Mouse (Mus musculus) liver, adult 2 months (tissue): ENCODE data around the gene Tead3. TPM values are rescaled to one million over a fixed set of nuclear protein-coding genes. Genes with fewer than 3 reads are reported as not detected.

Source experiments
- DNase-seq: peaks from one replicate; pipeline ENCODE4 v3.0.0-alpha.2; 2011; ENCODE audit warnings: low read depth, low spot score; ENCODE audit errors: extremely low read depth
- H3K27ac ChIP-seq: fragments of 200-500 bp; replicated peaks from 2 replicates; pipeline ENCODE4 v1.5.1; 2012; ENCODE audit warnings: low read depth, mild to moderate bottlenecking, control low read depth, inconsistent platforms, low read length; ENCODE audit not compliant: insufficient read depth
- H3K27me3 ChIP-seq: fragments of 200-500 bp; 2 replicates; pipeline ENCODE4 v1.6.1; 2012; ENCODE audit warnings: mild to moderate bottlenecking, moderate library complexity, low read length, inconsistent platforms; ENCODE audit not compliant: control insufficient read depth, insufficient read depth
- H3K36me3 ChIP-seq: fragments of 200-500 bp; 2 replicates; pipeline ENCODE4 v1.6.1; 2012; ENCODE audit warnings: low read length, inconsistent platforms; ENCODE audit not compliant: control insufficient read depth, insufficient read depth
- H3K4me1 ChIP-seq: fragments of 200-500 bp; 2 replicates; pipeline ENCODE4 v1.6.1; 2011; ENCODE audit warnings: low read length; ENCODE audit not compliant: control insufficient read depth, insufficient read depth
- H3K4me3 ChIP-seq: fragments of 200-500 bp; 2 replicates; pipeline ENCODE4 v1.5.1; 2011; ENCODE audit warnings: low read depth, mild to moderate bottlenecking, control low read depth, low read length, moderate library complexity; ENCODE audit not compliant: insufficient read depth
- H3K79me2 ChIP-seq: fragments of 200-500 bp; 2 replicates; pipeline ENCODE4 v1.6.1; 2012; ENCODE audit warnings: inconsistent platforms, mild to moderate bottlenecking, low read length, moderate library complexity; ENCODE audit not compliant: control insufficient read depth, insufficient read depth
- H3K9ac ChIP-seq: fragments of 200-500 bp; 2 replicates; pipeline ENCODE4 v1.6.1; 2012; ENCODE audit warnings: low read depth, mild to moderate bottlenecking, control low read depth, inconsistent platforms, low read length
- CTCF ChIP-seq: fragments of 200-500 bp; IDR thresholded peaks from 2 replicates; pipeline ENCODE4 v1.5.1; 2011; ENCODE audit warnings: low read depth, low read length, control low read depth
- POLR2A ChIP-seq: fragments of 200-500 bp; IDR thresholded peaks from 2 replicates; pipeline ENCODE4 v1.6.1; 2011; ENCODE audit warnings: low read length, control low read depth; ENCODE audit not compliant: insufficient read depth; ENCODE audit errors: extremely low read depth
- WGBS: fragments of 180-500 bp; shearing (Covaris S2); methylation state at CpG from one replicate; pipeline ENCODE4 v1.1.7; 2018; 5-methylcytosine and 5-hydroxymethylcytosine counted together
- polyA plus RNA-seq: library from polyadenylated mRNA; depleted of rRNA; stranded (reverse); fragments of >200 nt; gene quantifications from 2 replicates; pipeline ENCODE4 v1.2.3, GENCODE M21; 2012
- total RNA-seq: library from RNA; depleted of rRNA; stranded (reverse); fragments of >200 nt; gene quantifications from 2 replicates; pipeline ENCODE4 v1.2.3, GENCODE M21; 2014

The Tead3 gene
- total and polyA plus RNA-seq, 2 experiments = 3.0 to 11.0 TPM

- no peaks in the 10 kb centered on the region for H3K36me3 ChIP-seq
- H3K27ac ChIP-seq = no peak overlapping the region
- H3K9ac ChIP-seq = no peak overlapping the region
- no peak for DNase-seq
- peaks cover 4% of the 10 kb centered on the region for H3K4me1 ChIP-seq
- WGBS = 91% methylated on average over 5 of the region's 5 CpGs
- H3K79me2 ChIP-seq = 0 out of 2 replicates have a peak, but pooled peaks cover 3% of the 10 kb centered on the region
- H3K4me3 ChIP-seq = no peak overlapping the region
- no peak for TF ChIP-seq POLR2A
- no peak for TF ChIP-seq CTCF
- H3K27me3 ChIP-seq = no peaks in the 10 kb centered on the region
Observed at GRCm38 (mm10) chr17:28311366-28312132, 39.1 kb downstream of the Tead3 start.

DNA sequence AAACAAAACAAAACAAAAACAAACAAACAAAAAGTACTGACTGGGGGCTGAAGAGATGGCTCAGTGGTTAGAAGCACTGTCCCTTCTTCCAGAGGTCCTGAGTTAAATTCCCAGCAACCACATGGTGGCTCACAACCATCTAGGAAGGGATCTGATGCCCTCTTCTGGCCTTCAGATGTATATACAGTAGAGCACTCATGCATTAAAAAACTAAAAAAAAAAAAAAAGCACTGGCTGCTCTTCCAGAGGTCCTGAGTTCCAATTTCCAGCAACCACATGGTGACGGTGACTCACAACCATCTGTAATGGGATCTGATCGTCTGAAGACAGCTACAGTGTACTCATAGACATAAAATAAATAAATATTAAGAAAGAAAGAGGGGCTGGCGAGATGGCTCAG, 39.8 kb downstream of the Tead3 start:
- H3K4me1 ChIP-seq = peaks cover 4% of the 10 kb centered on the region
- no peak overlapping the region for H3K9ac ChIP-seq
- H3K27ac ChIP-seq = no peak overlapping the region
- no peaks in the 10 kb centered on the region for H3K36me3 ChIP-seq
- TF ChIP-seq CTCF (no peak), POLR2A (no peak)
- no peak for DNase-seq
- 0 out of 2 replicates have a peak, but pooled peaks cover 3% of the 10 kb centered on the region for H3K79me2 ChIP-seq
- no peaks in the 10 kb centered on the region for H3K27me3 ChIP-seq
- WGBS = 87% methylated on average over 3 of the region's 3 CpGs
- no peak overlapping the region for H3K4me3 ChIP-seq

GRCm38 (mm10) chr17:28308297-28309195, 42.1 kb downstream of the Tead3 start:
- no peaks in the 10 kb centered on the region for H3K36me3 ChIP-seq
- 13% methylated on average over 18 of the region's 18 CpGs for WGBS
- no peaks in the 10 kb centered on the region for H3K79me2 ChIP-seq
- H3K27ac ChIP-seq = no peak overlapping the region
- H3K27me3 ChIP-seq = no peaks in the 10 kb centered on the region
- TF ChIP-seq POLR2A (no peak), CTCF (peak; percentile 70)
- H3K9ac ChIP-seq = no peak overlapping the region
- DNase-seq = peak; percentile 66
- peaks cover 2% of the 10 kb centered on the region for H3K4me1 ChIP-seq
- H3K4me3 ChIP-seq = no peak overlapping the region

DNA sequence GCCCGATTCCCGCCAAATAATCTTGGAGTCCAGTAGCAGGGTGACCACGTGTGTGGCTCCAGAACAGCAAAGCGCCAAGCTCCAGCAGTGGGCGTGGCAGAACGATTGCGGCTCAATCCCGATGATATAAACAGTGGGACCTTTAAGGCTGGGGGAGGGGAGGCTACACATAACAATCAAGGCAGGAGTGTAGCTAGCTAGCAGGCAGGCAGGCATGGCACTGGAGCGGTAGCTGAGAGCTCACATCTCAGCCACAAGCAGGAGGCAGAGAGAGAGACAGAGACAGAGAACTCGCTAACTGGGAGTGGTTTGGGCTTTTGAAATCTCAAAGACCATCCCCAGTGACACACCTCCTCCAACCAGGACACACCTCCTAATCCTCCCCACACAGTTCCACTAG, 45.4 kb downstream of the Tead3 start:
- H3K4me1 ChIP-seq = peaks cover 2% of the 10 kb centered on the region
- 69% methylated on average over 10 of the region's 10 CpGs for WGBS
- TF ChIP-seq POLR2A = no peak
- no peaks in the 10 kb centered on the region for H3K27me3 ChIP-seq
- DNase-seq = no peak
- H3K36me3 ChIP-seq = no peaks in the 10 kb centered on the region
- H3K4me3 ChIP-seq = no peak overlapping the region
- H3K9ac ChIP-seq = no peak overlapping the region
- H3K79me2 ChIP-seq = no peaks in the 10 kb centered on the region
- no peak overlapping the region for H3K27ac ChIP-seq

GRCm38 (mm10) chr17:28300850-28301249, 49.8 kb downstream of the Tead3 start:
- WGBS = 82% methylated on average over 3 of the region's 3 CpGs
- no peaks in the 10 kb centered on the region; the same call in 1 of the 2 replicates for H3K36me3 ChIP-seq

More at GRCm38 (mm10) chr17:28300850-28301249, 49.8 kb downstream of the Tead3 start:
- Histone ChIP-seq H3K4me1 (no peaks in the 10 kb centered on the region), H3K4me3 (no peak overlapping the region), H3K79me2 (no peaks in the 10 kb centered on the region), H3K27ac (no peak overlapping the region), H3K27me3 (no peaks in the 10 kb centered on the region), H3K9ac (no peak overlapping the region)
- TF ChIP-seq POLR2A (no peak), CTCF (no peak)
- no peak for DNase-seq
